Mouse (Mus musculus) naive thymus-derived CD4-positive, alpha-beta T cell, adult 2 months (primary cell): ENCODE data around the gene Arhgef9.

Experiments
- DNase-seq: peaks from one replicate; pipeline ENCODE4 v3.0.0-alpha.2; 2011; ENCODE audit warnings: low read depth

Gene Arhgef9

GRCm38 (mm10) chrX:95196104-95196919 is at the start of gene Arhgef9:
Gene Arhgef9, minus strand, starts transcription at chrX:95196856.
- DNase-seq = no peak

DNA sequence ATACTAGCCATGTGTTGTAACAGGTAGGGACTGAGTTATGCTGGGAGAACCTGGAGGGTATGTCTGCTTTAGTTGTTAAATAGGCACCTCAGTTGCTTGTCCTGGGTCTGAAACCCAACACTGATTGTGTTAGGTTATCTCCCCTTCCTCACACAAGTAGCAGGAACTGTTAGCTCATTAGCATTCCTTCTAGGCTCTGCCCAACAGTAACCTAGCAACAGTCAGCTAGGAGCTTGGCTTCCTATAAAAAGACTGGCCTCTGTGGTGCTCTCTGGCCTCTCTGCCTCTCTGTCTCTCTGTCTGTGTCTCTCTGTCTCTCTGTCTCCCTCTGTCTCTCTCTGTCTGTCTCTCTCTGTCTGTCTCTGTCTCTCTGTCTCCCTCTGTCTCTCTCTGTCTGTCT is 42.2 kb upstream of the Arhgef9 start:
- DNase-seq = no peak

- DNase-seq = no peak
Measured at GRCm38 (mm10) chrX:95195363-95196103, 1.1 kb downstream of the Arhgef9 start.

DNA sequence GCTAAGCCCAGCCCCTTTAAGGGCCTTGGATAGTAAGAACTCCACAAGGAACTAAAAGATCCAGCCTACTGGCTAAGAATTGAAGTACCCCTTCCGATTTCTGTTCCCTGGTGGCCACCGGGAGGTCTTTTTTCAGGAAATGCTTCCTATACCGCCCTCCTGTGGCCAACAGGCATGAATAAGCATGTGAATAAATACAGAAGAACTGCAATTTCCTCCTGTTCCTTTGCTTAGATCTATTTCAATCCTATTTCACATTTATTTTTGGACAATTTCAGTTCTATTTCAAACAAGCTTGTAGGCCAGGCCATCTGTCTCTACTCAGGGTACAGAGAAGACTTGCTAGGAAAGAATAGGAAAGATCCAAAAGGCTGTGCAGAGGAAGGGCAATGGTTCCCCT is 20.7 kb downstream of the Arhgef9 start:
- DNase-seq = peak; percentile 55

GRCm38 (mm10) chrX:95166317-95166716 is 30.3 kb downstream of the Arhgef9 start:
- peak; percentile 86 for DNase-seq

DNA sequence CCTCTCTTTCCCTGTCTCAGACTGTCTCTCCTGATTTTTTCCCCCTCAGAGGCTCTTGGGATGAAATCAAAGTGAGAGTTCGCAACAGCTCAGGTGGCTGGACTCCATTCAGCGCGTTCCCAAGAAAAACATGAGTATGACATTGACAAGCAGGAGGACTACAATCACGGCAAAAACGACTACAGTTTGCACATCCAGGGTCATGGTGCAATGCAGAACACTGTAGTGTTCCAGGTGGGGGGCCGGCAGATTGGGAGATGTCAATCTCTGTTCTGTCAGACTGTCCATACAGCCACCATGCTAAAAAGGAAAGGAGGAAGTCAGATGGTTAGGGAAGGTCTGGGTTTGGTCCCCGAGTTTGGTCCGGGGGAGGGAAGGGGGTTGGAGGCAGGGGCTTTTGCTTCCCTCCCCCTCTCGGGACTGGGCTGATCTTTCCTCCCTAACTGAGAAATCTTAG is 31.0 kb downstream of the Arhgef9 start:
- peak; percentile 40 for DNase-seq

DNA sequence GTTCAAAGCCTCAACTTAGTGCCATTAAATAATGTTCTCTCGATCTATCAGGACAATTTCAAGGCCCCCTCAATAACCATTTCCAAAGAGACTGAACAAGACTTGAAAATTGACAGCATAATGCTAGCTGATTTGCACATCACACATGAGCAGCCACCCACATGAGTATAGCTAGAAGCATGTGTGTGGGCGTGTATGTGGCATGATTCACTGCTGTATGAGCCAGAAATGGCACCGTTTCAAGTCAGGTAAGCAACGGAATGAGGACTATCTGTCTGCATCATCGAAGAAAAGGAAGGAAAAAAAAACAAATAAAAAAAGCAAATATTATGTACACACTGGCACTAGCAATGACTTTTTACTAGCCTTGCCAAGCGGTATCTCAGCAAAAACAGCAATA is 32.5 kb downstream of the Arhgef9 start:
- peak; percentile 34 for DNase-seq

DNA sequence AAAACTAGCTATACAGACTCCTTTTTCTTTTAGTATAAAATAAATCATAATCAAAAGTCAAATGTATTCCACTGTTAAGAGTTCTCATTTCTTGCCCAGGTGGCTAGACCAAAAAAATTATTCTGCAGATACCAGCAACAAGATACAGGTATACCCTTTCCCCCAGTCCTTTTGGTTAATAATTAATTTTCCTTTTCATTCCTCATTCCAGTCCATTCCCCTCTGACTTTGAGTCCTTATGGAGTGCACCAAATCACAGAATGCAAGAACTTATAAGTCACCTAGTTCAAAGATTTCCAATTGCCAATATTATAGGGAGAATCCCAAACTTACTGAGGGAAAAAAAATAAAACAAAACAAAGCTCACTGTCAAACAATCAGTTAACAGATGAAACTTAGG is 33.2 kb downstream of the Arhgef9 start:
- DNase-seq = no peak

DNA sequence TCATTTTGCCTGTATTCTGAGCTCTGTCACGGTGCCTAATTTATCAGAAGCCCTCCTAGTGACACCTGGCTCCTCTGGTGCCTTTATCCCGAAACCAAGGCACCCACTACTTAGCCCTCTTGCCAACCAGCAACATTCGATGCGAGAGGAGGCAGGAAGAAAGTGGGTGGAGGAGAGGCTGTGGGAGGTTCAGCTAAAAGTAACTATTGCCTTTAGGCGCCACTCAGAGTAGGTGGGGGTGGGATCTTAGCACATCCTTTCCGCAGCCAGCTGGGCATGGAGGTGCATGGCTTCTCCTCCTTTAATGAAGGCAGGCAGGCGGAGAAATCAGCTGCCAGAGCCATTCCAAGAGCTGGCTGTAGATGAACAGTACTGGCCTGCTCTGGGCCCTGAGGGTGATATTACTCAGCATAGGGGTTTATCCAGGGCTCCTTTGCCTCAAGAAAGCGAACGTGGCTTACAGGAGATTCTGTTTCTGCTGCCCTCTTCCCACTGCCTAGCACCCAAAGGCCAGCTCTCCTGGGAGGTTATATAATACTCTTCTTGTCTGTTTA is 39.7 kb downstream of the Arhgef9 start:
- no peak for DNase-seq

DNA sequence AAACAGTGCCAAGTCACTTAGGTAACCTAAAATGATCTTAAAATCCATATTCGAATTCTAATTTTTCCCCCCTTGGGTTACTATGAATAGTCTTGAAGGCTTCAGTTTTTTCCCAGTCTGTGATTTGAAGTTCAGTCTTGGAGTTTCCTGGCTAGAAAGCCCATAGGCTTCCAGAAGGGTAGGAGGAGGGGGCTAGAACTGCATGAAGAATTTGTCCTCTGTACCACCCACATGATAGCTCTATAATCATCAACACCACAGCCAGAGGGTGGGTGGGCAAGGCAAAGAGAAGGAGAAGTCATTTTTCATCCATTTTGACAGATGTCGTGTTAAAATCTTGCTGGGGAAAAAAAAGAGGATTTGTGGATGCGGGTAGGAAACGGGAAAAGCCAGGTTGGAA is 58.0 kb downstream of the Arhgef9 start:
- no peak for DNase-seq

- DNase-seq = no peak
Measured at GRCm38 (mm10) chrX:95133502-95133901, 63.2 kb downstream of the Arhgef9 start.

GRCm38 (mm10) chrX:95132996-95133395 is 63.7 kb downstream of the Arhgef9 start:
- no peak for DNase-seq

GRCm38 (mm10) chrX:95131783-95132182 is 64.9 kb downstream of the Arhgef9 start:
- DNase-seq = no peak

DNA sequence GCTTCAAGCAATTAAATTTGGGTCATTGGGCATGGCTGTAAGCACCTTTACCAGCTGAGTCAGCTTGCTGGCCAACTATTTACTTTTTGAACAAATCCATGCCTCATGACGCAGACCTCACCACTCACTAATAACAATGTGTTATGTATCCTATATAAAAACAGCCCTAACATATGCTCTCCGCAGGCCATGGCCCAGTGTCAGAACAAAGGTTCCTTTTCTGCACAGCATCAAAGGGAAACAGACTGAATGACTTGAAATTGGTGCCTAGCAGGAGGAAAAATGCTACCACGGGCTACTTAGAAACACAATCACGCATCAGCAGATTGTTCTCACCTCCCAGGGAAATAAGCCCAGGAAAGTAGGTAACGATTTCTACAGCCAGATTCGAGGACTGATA is 73.2 kb downstream of the Arhgef9 start:
- no peak for DNase-seq

DNA sequence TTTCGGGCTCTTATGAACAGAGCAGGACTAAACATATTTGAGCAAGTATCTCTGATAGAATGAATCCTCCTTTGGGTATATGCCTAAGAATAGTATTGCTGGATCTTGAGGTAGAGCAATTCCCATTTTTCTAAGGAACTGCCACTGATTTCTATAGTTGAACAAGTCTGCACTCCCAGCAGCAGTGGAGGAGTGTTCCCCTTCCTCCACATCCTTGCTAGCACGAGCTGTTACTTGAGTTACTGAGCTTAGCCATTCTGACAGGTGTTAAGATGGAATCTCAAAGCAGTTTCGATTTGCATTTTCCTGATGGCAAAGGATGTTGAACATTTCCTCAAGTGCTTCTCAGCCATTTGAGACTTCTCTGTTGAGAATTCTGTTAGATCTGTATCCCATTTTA is 92.3 kb downstream of the Arhgef9 start:
- DNase-seq = no peak

GRCm38 (mm10) chrX:95087674-95088073 is 109.0 kb downstream of the Arhgef9 start:
- no peak for DNase-seq

DNA sequence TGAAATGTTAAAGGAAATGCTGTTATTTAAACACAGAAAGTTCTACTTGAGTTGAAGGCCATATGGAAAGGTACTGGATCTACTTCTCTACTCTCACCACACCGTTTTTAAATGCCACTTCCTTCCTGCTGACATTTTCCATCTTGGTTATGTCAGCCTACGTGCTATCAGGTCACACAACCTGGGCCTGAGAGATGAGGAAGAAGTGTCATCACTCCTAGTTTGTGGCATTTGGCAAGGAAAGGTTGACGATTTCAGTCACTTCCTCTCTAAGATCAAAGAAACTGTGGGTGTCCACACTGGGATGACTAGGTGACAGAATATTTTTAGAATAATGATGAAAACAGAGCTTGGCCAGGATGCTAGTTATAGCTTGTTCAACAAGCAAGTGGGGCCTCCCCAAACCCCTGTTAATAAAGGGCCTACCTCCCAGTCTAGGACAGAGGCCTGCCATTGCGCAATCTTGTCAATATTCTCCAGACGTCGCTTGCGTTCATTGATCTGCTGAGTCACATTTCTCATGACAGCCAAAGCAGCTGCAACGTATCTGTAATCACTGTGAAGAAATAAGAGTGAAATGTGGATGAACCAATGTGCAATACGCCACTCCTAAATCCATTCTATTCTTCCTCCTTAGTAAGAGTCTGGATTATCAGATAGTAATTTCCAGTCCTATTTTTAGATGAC is 119.5 kb downstream of the Arhgef9 start:
- peak; percentile 3 for DNase-seq

GRCm38 (mm10) chrX:95027907-95028306 is 168.7 kb downstream of the Arhgef9 start:
- DNase-seq = no peak

GRCm38 (mm10) chrX:95026361-95026892 is 170.2 kb downstream of the Arhgef9 start, which contains the start of gene Spin4:
Gene Spin4, minus strand, starts transcription at chrX:95026682.
- peak; percentile 12 for DNase-seq

GRCm38 (mm10) chrX:95025779-95026360 is 170.8 kb downstream of the Arhgef9 start:
- no peak for DNase-seq

DNA sequence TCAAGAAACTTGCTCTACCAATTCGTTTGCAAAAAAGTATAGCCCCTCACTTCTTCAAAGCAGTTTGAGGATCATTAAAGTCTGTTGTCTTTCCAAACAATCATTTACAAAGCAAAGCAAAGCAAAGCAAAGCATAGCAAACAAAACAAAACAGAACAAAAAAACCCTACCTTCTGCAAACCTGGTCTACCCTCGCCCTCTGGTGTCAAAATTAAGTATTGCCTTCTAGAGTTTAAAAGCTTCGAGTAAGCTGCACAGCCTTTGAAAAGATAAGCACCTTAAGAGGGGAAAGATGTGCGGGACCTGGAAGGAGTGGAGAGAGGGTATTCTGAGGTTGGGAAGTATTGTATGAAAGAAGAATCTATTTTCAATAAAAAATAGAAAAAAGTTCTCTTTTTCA is 184.6 kb downstream of the Arhgef9 start:
- DNase-seq = peak; percentile 63
